Mouse (Mus musculus): ENCODE results near the gene Smlr1. TPM values are rescaled to one million over a fixed set of nuclear protein-coding genes. Genes with fewer than 3 reads are reported as not detected.

The Smlr1 gene
- polyA plus RNA-seq, 1 experiment: 0.05 TPM

DNA sequence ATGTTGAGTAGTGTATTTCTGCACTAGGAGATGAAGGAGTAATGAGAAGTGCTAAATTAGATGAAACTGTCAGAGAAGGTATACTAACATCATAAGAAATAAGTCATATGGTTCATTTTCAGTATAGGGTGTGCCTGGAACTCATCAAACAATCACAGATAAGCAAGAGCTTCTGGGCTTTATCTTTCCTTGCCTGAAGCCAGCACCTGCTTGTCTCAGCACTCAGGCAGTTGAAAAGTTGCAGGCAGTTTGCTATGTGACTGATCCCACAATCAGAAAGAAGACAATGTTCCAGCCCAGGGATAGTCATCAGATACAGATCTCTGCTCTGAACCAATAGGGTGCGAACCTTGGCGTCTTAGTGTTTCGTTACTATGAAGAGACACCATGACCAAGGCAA, 5.0 kb upstream of the Smlr1 start:
- H3K79me2 ChIP-seq (ENCODE audit: control insufficient read depth, insufficient read depth): no peaks in the 10 kb centered on the region
- no peak overlapping the region for H3K4me2 ChIP-seq (ENCODE audit: low read depth)
- no peak overlapping the region for H3K4me3 ChIP-seq
- no peaks in the 10 kb centered on the region for H3K36me3 ChIP-seq (ENCODE audit: control insufficient read depth, insufficient read depth)
- no peak for TF ChIP-seq TCF3 (IDR thresholded peaks at IDR 0.05; ENCODE audit: insufficient read length, low read depth)
- no peak for TF ChIP-seq POLR2AphosphoS2 (IDR thresholded peaks at IDR 0.05; ENCODE audit: insufficient read length, low read depth)
- H3K27me3 ChIP-seq (ENCODE audit: control insufficient read depth, insufficient read depth, insufficient read length): no peaks in the 10 kb centered on the region
- H3ac ChIP-seq (ENCODE audit: control insufficient read depth, insufficient read length): no peak overlapping the region

DNA sequence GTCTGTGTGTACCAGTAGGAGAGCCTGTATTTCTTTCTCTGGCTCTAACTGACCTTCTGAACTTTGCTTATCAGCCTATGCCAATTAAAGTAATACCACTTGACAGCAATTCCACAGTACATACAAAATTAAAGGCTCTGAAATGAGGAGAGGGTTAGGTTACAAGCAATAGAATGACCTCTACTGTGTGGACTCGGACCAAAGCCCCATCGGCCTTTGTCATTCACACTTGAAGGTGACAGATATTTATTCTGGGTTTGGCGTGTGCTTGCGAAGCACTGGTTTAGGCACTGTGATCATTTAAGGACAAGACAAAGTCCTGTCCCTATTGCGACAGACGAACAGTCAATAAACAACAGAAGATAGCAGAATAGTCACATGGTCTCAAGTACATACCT, 3.7 kb upstream of the Smlr1 start:
- H3K27me3 ChIP-seq (ENCODE audit: control insufficient read depth, insufficient read depth, insufficient read length): no peaks in the 10 kb centered on the region
- no peaks in the 10 kb centered on the region for H3K79me2 ChIP-seq (ENCODE audit: control insufficient read depth, insufficient read depth)
- TF ChIP-seq MYOG (IDR thresholded peaks at IDR 0.05; ENCODE audit: control insufficient read depth in 1 of 3, insufficient read depth in 1 of 3, insufficient read length in 2 of 3, low read depth in 2 of 3) (no peak), TCF12 (IDR thresholded peaks at IDR 0.05; ENCODE audit: insufficient read depth, poor library complexity, severe bottlenecking) (no peak), POLR2AphosphoS2 (IDR thresholded peaks at IDR 0.05; ENCODE audit: insufficient read length, low read depth) (no peak), TCF3 (IDR thresholded peaks at IDR 0.05; ENCODE audit: insufficient read length, low read depth) (no peak), SRF (IDR thresholded peaks at IDR 0.05; ENCODE audit: control insufficient read depth, insufficient read length, low read depth) (no peak), USF1 (IDR thresholded peaks at IDR 0.05; ENCODE audit: low read depth) (no peak), MAX (IDR thresholded peaks at IDR 0.05; ENCODE audit: low read depth) (no peak), E2F4 (IDR thresholded peaks at IDR 0.05; ENCODE audit: insufficient read depth) (no peak), POLR2A (IDR thresholded peaks at IDR 0.05; ENCODE audit: insufficient read length, low read depth) (no peak), CEBPB (IDR thresholded peaks at IDR 0.05; ENCODE audit: insufficient read depth, poor library complexity, severe bottlenecking) (no peak), MYOD1 (IDR thresholded peaks at IDR 0.05; ENCODE audit: control insufficient read depth in 1 of 3, insufficient read length in 2 of 3, low read depth in 2 of 3) (no peak), REST (IDR thresholded peaks at IDR 0.05; ENCODE audit: insufficient read depth, insufficient read length) (no peak)
- no peaks in the 10 kb centered on the region for H3K36me3 ChIP-seq (ENCODE audit: control insufficient read depth, insufficient read depth)
- H3K4me3 ChIP-seq: no peak overlapping the region
- H3ac ChIP-seq (ENCODE audit: control insufficient read depth, insufficient read length): no peak overlapping the region
- no peak overlapping the region for H3K4me2 ChIP-seq (ENCODE audit: low read depth)

DNA sequence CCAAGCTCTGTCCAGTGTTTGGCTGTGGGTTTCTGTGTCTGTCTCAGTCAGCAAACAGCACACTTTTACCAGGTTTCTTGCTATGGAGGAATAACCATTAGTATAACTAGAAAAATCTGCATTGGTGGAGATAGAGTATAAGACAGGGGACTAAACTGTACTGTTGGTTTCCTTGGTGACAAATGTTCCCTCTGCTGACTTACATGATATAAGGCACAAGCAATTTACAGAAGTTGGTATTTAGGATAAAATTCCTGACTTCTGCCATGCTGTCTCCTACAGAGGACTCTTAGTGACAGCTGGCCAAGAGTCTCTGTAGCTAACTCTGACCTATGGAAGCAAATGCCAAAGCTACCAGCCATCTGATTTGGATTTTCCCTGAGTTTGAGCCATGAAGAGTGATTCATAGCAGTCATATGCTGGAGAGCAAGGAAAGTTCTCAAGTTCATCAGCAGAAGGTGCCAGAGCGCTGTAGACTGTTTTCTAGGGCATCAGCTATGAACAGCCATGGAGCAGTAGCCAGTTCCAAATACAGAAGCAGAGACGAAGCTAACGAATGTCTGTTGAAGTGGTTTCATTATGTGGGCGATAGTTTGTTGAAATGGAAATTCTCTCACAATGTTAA, 3.2 kb upstream of the Smlr1 start:
- H3ac ChIP-seq (ENCODE audit: control insufficient read depth, insufficient read length): no peak overlapping the region
- H3K4me2 ChIP-seq (ENCODE audit: low read depth): no peak overlapping the region
- no peaks in the 10 kb centered on the region for H3K79me2 ChIP-seq (ENCODE audit: control insufficient read depth, insufficient read depth)
- no peaks in the 10 kb centered on the region for H3K36me3 ChIP-seq (ENCODE audit: control insufficient read depth, insufficient read depth)
- TF ChIP-seq POLR2AphosphoS2 (IDR thresholded peaks at IDR 0.05; ENCODE audit: insufficient read length, low read depth) (no peak), TCF12 (IDR thresholded peaks at IDR 0.05; ENCODE audit: insufficient read depth, poor library complexity, severe bottlenecking) (no peak), E2F4 (IDR thresholded peaks at IDR 0.05; ENCODE audit: insufficient read depth) (no peak), USF1 (IDR thresholded peaks at IDR 0.05; ENCODE audit: low read depth) (no peak), SRF (IDR thresholded peaks at IDR 0.05; ENCODE audit: control insufficient read depth, insufficient read length, low read depth) (no peak), TCF3 (IDR thresholded peaks at IDR 0.05; ENCODE audit: insufficient read length, low read depth) (no peak), CEBPB (IDR thresholded peaks at IDR 0.05; ENCODE audit: insufficient read depth, poor library complexity, severe bottlenecking) (no peak), REST (IDR thresholded peaks at IDR 0.05; ENCODE audit: insufficient read depth, insufficient read length) (no peak), POLR2A (IDR thresholded peaks at IDR 0.05; ENCODE audit: insufficient read length, low read depth) (no peak), MYOD1 (IDR thresholded peaks at IDR 0.05; ENCODE audit: control insufficient read depth in 1 of 3, insufficient read length in 2 of 3, low read depth in 2 of 3) (no peak), MAX (IDR thresholded peaks at IDR 0.05; ENCODE audit: low read depth) (no peak), MYOG (IDR thresholded peaks at IDR 0.05; ENCODE audit: control insufficient read depth in 1 of 3, insufficient read depth in 1 of 3, insufficient read length in 2 of 3, low read depth in 2 of 3) (no peak)
- no peaks in the 10 kb centered on the region for H3K27me3 ChIP-seq (ENCODE audit: control insufficient read depth, insufficient read depth, insufficient read length)
- no peak overlapping the region for H3K4me3 ChIP-seq

DNA sequence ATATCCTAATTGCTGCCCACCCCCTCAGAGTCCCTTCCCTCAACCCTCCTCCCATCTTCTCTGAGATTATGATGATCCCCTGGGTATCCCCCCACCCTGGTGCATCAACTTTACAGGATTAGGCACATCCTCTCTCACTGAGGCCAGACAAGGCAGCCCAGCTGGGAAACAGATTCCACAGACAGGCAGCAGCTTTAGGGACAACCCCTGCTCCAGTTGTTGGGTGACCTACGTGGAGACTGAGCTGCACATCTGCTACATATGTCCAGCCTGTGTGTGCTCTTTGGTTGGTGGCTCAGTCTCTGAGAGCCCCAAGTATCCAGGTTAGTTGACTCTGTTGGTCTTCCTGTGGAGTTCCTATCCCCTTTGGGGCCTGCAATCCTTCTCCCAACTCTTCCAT, 2.7 kb upstream of the Smlr1 start:
- no peaks in the 10 kb centered on the region for H3K27me3 ChIP-seq (ENCODE audit: control insufficient read depth, insufficient read depth, insufficient read length)
- no peak overlapping the region for H3ac ChIP-seq (ENCODE audit: control insufficient read depth, insufficient read length)
- no peak for TF ChIP-seq MYOD1 (IDR thresholded peaks at IDR 0.05; ENCODE audit: control insufficient read depth in 1 of 3, insufficient read length in 2 of 3, low read depth in 2 of 3)
- H3K79me2 ChIP-seq (ENCODE audit: control insufficient read depth, insufficient read depth): no peaks in the 10 kb centered on the region
- no peaks in the 10 kb centered on the region for H3K36me3 ChIP-seq (ENCODE audit: control insufficient read depth, insufficient read depth)
- H3K4me2 ChIP-seq (ENCODE audit: low read depth): no peak overlapping the region
- H3K4me3 ChIP-seq: no peak overlapping the region

DNA sequence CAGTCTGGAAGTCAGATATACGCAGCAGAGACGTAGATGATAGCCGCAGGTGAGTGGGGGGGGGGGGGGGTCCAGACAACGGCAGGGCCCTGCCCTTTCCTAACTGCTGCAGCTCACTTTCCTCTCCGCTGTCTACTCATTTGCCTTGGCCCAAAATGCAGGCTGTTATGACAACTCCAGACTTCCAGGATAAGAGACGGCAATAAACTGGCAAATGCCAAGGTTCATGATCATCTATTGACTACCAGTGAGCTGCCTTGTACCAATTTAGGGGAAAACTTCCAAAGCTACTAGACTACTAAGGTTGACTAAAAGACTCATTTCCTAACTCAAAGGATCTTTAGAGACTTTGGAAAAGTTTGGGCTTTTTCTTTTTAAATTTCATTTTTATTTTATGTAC, 554 bp upstream of the Smlr1 start:
- no peak for TF ChIP-seq SRF (IDR thresholded peaks at IDR 0.05; ENCODE audit: control insufficient read depth, insufficient read length, low read depth)
- no peak for TF ChIP-seq MAX (IDR thresholded peaks at IDR 0.05; ENCODE audit: low read depth)
- no peak for TF ChIP-seq MYOG (IDR thresholded peaks at IDR 0.05; ENCODE audit: control insufficient read depth in 1 of 3, insufficient read depth in 1 of 3, insufficient read length in 2 of 3, low read depth in 2 of 3)
- TF ChIP-seq MYOD1 (IDR thresholded peaks at IDR 0.05; ENCODE audit: control insufficient read depth in 1 of 3, insufficient read length in 2 of 3, low read depth in 2 of 3): no peak
- no peak for TF ChIP-seq CEBPB (IDR thresholded peaks at IDR 0.05; ENCODE audit: insufficient read depth, poor library complexity, severe bottlenecking)
- no peak for TF ChIP-seq TCF12 (IDR thresholded peaks at IDR 0.05; ENCODE audit: insufficient read depth, poor library complexity, severe bottlenecking)
- no peak for TF ChIP-seq POLR2A (IDR thresholded peaks at IDR 0.05; ENCODE audit: insufficient read length, low read depth)
- TF ChIP-seq USF1 (IDR thresholded peaks at IDR 0.05; ENCODE audit: low read depth): no peak
- H3K4me2 ChIP-seq (ENCODE audit: low read depth): no peak overlapping the region
- no peak overlapping the region for H3K4me3 ChIP-seq
- no peak overlapping the region for H3ac ChIP-seq (ENCODE audit: control insufficient read depth, insufficient read length)
- H3K27me3 ChIP-seq (ENCODE audit: control insufficient read depth, insufficient read depth, insufficient read length): no peaks in the 10 kb centered on the region
- H3K36me3 ChIP-seq (ENCODE audit: control insufficient read depth, insufficient read depth): no peaks in the 10 kb centered on the region
- no peaks in the 10 kb centered on the region for H3K79me2 ChIP-seq (ENCODE audit: control insufficient read depth, insufficient read depth)
